Mouse (Mus musculus): ENCODE measurements around the gene Wfdc13. TPM values are rescaled to one million over a fixed set of nuclear protein-coding genes. Genes with fewer than 3 reads are reported as not detected.
A peak's percentile ranks its signal among the peaks of the same experiment; 100 is the strongest.

The Wfdc13 gene
- polyA plus RNA-seq, 1 experiment from 2014 or later = 0.18 TPM

- 16% methylated on average over 6 of the region's 6 CpGs for WGBS
- Histone ChIP-seq H3K27me3 (no peaks in the 10 kb centered on the region), H3K4me1 (no peaks in the 10 kb centered on the region), H3K4me3 (no peak overlapping the region), H3K9ac (no peak overlapping the region), H3K27ac (no peak overlapping the region), H3K4me2 (no peak overlapping the region), H3K9me3 (no peaks in the 10 kb centered on the region), H3K36me3 (no peaks in the 10 kb centered on the region)
- no peak for ATAC-seq (ENCODE audit: insufficient number of reproducible peaks, low FRiP score, low TSS enrichment, low read depth)
Observed at GRCm38 (mm10) chr2:164725895-164726619, 41.1 kb downstream of the Wfdc13 start.

- Histone ChIP-seq H3K4me3 (no peak overlapping the region), H3K9ac (no peak overlapping the region), H3K36me3 (no peaks in the 10 kb centered on the region), H3K4me1 (no peaks in the 10 kb centered on the region), H3K27ac (no peak overlapping the region), H3K4me2 (no peak overlapping the region), H3K27me3 (no peaks in the 10 kb centered on the region), H3K9me3 (no peaks in the 10 kb centered on the region)
- WGBS = 67% methylated on average over 5 of the region's 5 CpGs
- no peak for ATAC-seq (ENCODE audit: insufficient number of reproducible peaks, low FRiP score, low TSS enrichment, low read depth)
Observed at GRCm38 (mm10) chr2:164731719-164732118, 46.8 kb downstream of the Wfdc13 start.

DNA sequence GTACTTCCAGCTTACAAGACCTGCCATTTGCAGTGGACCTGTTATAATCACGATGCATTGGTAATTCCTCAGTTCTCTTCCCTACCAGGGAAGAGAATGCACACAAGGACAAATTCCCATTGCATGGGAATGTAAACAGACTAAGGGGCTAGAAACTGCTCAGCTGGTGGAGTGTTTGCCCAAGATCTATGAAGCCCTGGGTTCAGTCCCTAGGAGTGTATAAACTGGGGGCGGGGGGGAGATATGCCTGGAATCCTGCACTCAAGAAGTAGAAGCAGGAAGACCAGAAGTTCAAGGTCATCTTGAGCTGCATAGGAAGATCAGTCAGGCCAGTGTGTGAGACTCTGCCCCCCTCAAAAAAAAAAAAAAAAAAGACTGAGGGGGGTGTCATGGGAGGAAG, 48.4 kb downstream of the Wfdc13 start:
- H3K4me2 ChIP-seq = no peak overlapping the region
- 93% methylated on average over 2 of the region's 2 CpGs for WGBS
- H3K36me3 ChIP-seq = no peaks in the 10 kb centered on the region
- H3K9me3 ChIP-seq = no peaks in the 10 kb centered on the region
- no peak for ATAC-seq (ENCODE audit: insufficient number of reproducible peaks, low FRiP score, low TSS enrichment, low read depth)
- no peaks in the 10 kb centered on the region for H3K4me1 ChIP-seq
- H3K9ac ChIP-seq = no peak overlapping the region
- H3K4me3 ChIP-seq = no peak overlapping the region
- H3K27me3 ChIP-seq = no peaks in the 10 kb centered on the region
- no peak overlapping the region for H3K27ac ChIP-seq

DNA sequence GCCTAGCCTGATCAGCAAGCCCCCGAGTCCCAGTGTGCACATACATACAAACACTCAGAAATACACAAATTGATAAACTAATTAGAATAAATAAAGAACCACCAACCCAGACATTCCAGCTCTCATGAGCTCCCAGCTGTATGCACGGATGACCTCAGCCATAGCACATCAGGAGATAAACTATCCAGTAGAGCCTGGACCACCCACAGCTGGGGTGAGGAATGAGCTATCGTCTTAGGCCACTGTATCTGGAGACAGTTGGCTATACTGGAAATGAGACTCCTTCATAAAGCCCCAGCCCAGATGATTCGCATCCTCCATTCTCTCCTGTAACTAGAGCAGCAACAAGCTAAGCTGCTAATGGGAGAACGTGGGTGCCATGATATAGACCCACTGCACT, 49.9 kb downstream of the Wfdc13 start:
- ATAC-seq (ENCODE audit: insufficient number of reproducible peaks, low FRiP score, low TSS enrichment, low read depth) = no peak
- Histone ChIP-seq H3K27me3 (no peaks in the 10 kb centered on the region), H3K36me3 (no peaks in the 10 kb centered on the region), H3K27ac (no peak overlapping the region), H3K4me2 (no peak overlapping the region), H3K9me3 (no peaks in the 10 kb centered on the region), H3K9ac (no peak overlapping the region), H3K4me1 (no peaks in the 10 kb centered on the region), H3K4me3 (no peak overlapping the region)
- WGBS = 83% methylated on average over 5 of the region's 5 CpGs

- H3K27me3 ChIP-seq = no peaks in the 10 kb centered on the region
- H3K27ac ChIP-seq = 0 out of 2 replicates have a peak overlapping the region, but pooled peaks have one; percentile 7
- no peak overlapping the region for H3K4me2 ChIP-seq
- no peak for ATAC-seq (ENCODE audit: insufficient number of reproducible peaks, low FRiP score, low TSS enrichment, low read depth)
- H3K9ac ChIP-seq = no peak overlapping the region
- 79% methylated on average over 5 of the region's 5 CpGs for WGBS
- H3K9me3 ChIP-seq = no peaks in the 10 kb centered on the region
- H3K36me3 ChIP-seq = no peaks in the 10 kb centered on the region
- H3K4me1 ChIP-seq = no peaks in the 10 kb centered on the region; the same call in 1 of the 2 replicates
- no peak overlapping the region for H3K4me3 ChIP-seq
Observed at GRCm38 (mm10) chr2:164735446-164735845, 50.5 kb downstream of the Wfdc13 start.

Other genes starting within 250 kb of the Wfdc13 start
- 107 and 110 TPM in 2 replicates for gene Sdc4, start 241.2 kb upstream of the Wfdc13 start, polyA plus RNA-seq (2015; fragmentation: Nextera tagmentation; extraction: Ambion mirVana)
- 54.5 and 61.2 TPM in 2 replicates for gene Sys1, start 228.1 kb upstream of the Wfdc13 start, polyA plus RNA-seq (2015; fragmentation: Nextera tagmentation; extraction: Ambion mirVana)
- gene Gm20458, start 224.1 kb upstream of the Wfdc13 start, polyA plus RNA-seq (2015; fragmentation: Nextera tagmentation; extraction: Ambion mirVana) = 11.0 and 12.2 TPM in 2 replicates
- not detected in 2 replicates for gene Trp53tg5, start 211.4 kb upstream of the Wfdc13 start, polyA plus RNA-seq (2015; fragmentation: Nextera tagmentation; extraction: Ambion mirVana)
- gene Dbndd2, start 199.0 kb upstream of the Wfdc13 start, polyA plus RNA-seq (2015; fragmentation: Nextera tagmentation; extraction: Ambion mirVana) = 6.3 and 6.9 TPM in 2 replicates
- 65.0 and 67.5 TPM in 2 replicates for gene Pigt, start 187.6 kb upstream of the Wfdc13 start, polyA plus RNA-seq (2015; fragmentation: Nextera tagmentation; extraction: Ambion mirVana)
- gene Wfdc2, start 122.7 kb upstream of the Wfdc13 start, polyA plus RNA-seq (2015; fragmentation: Nextera tagmentation; extraction: Ambion mirVana) = 18.3 and 31.2 TPM in 2 replicates
- gene Spint3, start 111.6 kb upstream of the Wfdc13 start, polyA plus RNA-seq (2015; fragmentation: Nextera tagmentation; extraction: Ambion mirVana) = not detected in 2 replicates
- gene Wfdc6a, start 99.7 kb upstream of the Wfdc13 start, polyA plus RNA-seq (2015; fragmentation: Nextera tagmentation; extraction: Ambion mirVana) = 0.19 TPM in 1 of 2 replicates, not detected in the other
- gene Eppin, start 91.5 kb upstream of the Wfdc13 start, polyA plus RNA-seq (2015; fragmentation: Nextera tagmentation; extraction: Ambion mirVana) = not detected in 2 replicates
- not detected in 2 replicates for gene Wfdc6b, start 71.6 kb upstream of the Wfdc13 start, polyA plus RNA-seq (2015; fragmentation: Nextera tagmentation; extraction: Ambion mirVana)
- not detected in 2 replicates for gene Wfdc8, start 71.5 kb upstream of the Wfdc13 start, polyA plus RNA-seq (2015; fragmentation: Nextera tagmentation; extraction: Ambion mirVana)
- not detected in 2 replicates for gene Wfdc16, start 46.3 kb upstream of the Wfdc13 start, polyA plus RNA-seq (2015; fragmentation: Nextera tagmentation; extraction: Ambion mirVana)
- gene Wfdc10, start 29.1 kb upstream of the Wfdc13 start, polyA plus RNA-seq (2015; fragmentation: Nextera tagmentation; extraction: Ambion mirVana) = not detected in 2 replicates
- gene Wfdc9, start 28.5 kb upstream of the Wfdc13 start, polyA plus RNA-seq (2015; fragmentation: Nextera tagmentation; extraction: Ambion mirVana) = not detected in 2 replicates
- gene Wfdc11, start 11.0 kb upstream of the Wfdc13 start, polyA plus RNA-seq (2015; fragmentation: Nextera tagmentation; extraction: Ambion mirVana) = not detected in 2 replicates
- not detected in 2 replicates for gene Spint4, start 13.4 kb downstream of the Wfdc13 start, polyA plus RNA-seq (2015; fragmentation: Nextera tagmentation; extraction: Ambion mirVana)
- not detected in 2 replicates for gene Spint5, start 30.2 kb downstream of the Wfdc13 start, polyA plus RNA-seq (2015; fragmentation: Nextera tagmentation; extraction: Ambion mirVana)
- 0.41 and 0.50 TPM in 2 replicates for gene Wfdc3, start 60.8 kb downstream of the Wfdc13 start, polyA plus RNA-seq (2015; fragmentation: Nextera tagmentation; extraction: Ambion mirVana)
- gene Dnttip1, start 60.9 kb downstream of the Wfdc13 start, polyA plus RNA-seq (2015; fragmentation: Nextera tagmentation; extraction: Ambion mirVana) = 61.0 and 63.9 TPM in 2 replicates
- gene Ube2c, start 84.8 kb downstream of the Wfdc13 start, polyA plus RNA-seq (2015; fragmentation: Nextera tagmentation; extraction: Ambion mirVana) = 293 and 311 TPM in 2 replicates
- 350 and 1,119 TPM in 2 replicates for gene Tnnc2, start 94.9 kb downstream of the Wfdc13 start, polyA plus RNA-seq (2015; fragmentation: Nextera tagmentation; extraction: Ambion mirVana)
- 33.8 and 40.5 TPM in 2 replicates for gene Snx21, start 100.7 kb downstream of the Wfdc13 start, polyA plus RNA-seq (2015; fragmentation: Nextera tagmentation; extraction: Ambion mirVana)
- 16.8 and 20.7 TPM in 2 replicates for gene Acot8, start 119.8 kb downstream of the Wfdc13 start, polyA plus RNA-seq (2015; fragmentation: Nextera tagmentation; extraction: Ambion mirVana)
- gene Zswim3, start 120.0 kb downstream of the Wfdc13 start, polyA plus RNA-seq (2015; fragmentation: Nextera tagmentation; extraction: Ambion mirVana) = 7.5 and 7.9 TPM in 2 replicates
- 19.4 and 20.1 TPM in 2 replicates for gene Zswim1, start 137.6 kb downstream of the Wfdc13 start, polyA plus RNA-seq (2015; fragmentation: Nextera tagmentation; extraction: Ambion mirVana)
- gene Spata25, start 143.4 kb downstream of the Wfdc13 start, polyA plus RNA-seq (2015; fragmentation: Nextera tagmentation; extraction: Ambion mirVana) = not detected in 2 replicates
- 178 and 187 TPM in 2 replicates for gene Ctsa, start 147.8 kb downstream of the Wfdc13 start, polyA plus RNA-seq (2015; fragmentation: Nextera tagmentation; extraction: Ambion mirVana)
- 5.8 and 9.3 TPM in 2 replicates for gene Neurl2, start 148.3 kb downstream of the Wfdc13 start, polyA plus RNA-seq (2015; fragmentation: Nextera tagmentation; extraction: Ambion mirVana)
- 57.1 and 61.8 TPM in 2 replicates for gene Pltp, start 172.6 kb downstream of the Wfdc13 start, polyA plus RNA-seq (2015; fragmentation: Nextera tagmentation; extraction: Ambion mirVana)
- gene Pcif1, start 194.2 kb downstream of the Wfdc13 start, polyA plus RNA-seq (2015; fragmentation: Nextera tagmentation; extraction: Ambion mirVana) = 62.9 and 67.5 TPM in 2 replicates
- 13.2 and 13.9 TPM in 2 replicates for gene Zfp335, start 226.7 kb downstream of the Wfdc13 start, polyA plus RNA-seq (2015; fragmentation: Nextera tagmentation; extraction: Ambion mirVana)

Measured in limb, embryonic 15.5 days (tissue).